ENCODE assay signal across 9 mouse cellular contexts in the genomic region with DNA sequence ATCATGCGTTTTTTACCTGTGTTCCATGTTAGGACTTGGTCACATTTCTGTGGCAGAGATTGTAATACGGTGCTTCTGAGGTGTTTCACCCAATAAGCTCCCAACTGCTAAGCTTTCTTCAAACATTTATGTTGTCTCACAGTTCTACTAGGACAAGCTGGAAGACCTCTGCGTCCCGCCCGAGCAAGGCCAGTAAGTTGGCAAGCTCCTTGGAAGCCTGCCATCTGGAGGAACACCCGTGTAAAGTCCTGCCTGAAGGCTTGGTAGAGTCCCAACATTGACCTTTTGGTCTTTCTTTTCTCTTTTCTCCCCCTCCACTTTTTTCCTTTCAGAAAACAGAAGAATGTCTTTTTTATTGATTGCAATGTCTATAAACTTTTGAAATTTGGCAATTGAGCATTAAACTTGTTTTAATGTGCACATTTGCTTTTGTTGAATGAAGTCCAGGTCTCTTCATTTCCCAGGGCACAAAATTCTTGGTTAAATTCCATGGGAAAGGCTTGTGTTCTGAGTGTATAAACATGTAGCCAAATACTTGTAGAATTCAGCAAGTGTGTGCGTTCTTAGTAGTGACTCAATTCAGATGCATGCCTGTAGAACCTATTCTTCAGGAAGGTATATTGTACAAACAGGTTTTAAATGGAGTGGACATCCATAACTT.
DNase-seq lines count a peak whose midpoint lies in the region; ATAC-seq and TF ChIP-seq lines count a peak whose summit lies in the region.
"Had no signal": no experiment of that assay in that cellular context is flagged by ENCODE, and none has a peak within 500 bp of the region (broad histone marks: within the 10 kb centered on the region; RNA-seq: fewer than 3 reads in every experiment).

No protein-coding gene starts in this region.

- no peak overlapping the region for H3K4me3 ChIP-seq in kidney, adult 2 months (ENCODE audit: insufficient read depth, low read depth, low read length)
- H3K4me3 ChIP-seq in kidney, embryonic 16.5 days (ENCODE audit: low read length) = no peak overlapping the region
- no peak overlapping the region for H3K4me3 ChIP-seq in hindbrain, embryonic 11.5 days (ENCODE audit: low read depth, low read length)
- H3K4me3 ChIP-seq: neural tube, embryonic 12.5 days had no signal

- 20% methylated on average over 7 of the region's 7 CpGs for WGBS in kidney, adult 2 months
- WGBS in kidney, embryonic 16.5 days = 76% methylated on average over 7 of the region's 7 CpGs
- WGBS in hindbrain, embryonic 11.5 days = 94% methylated on average over 7 of the region's 7 CpGs

- peak overlapping the region; percentile 71; the same call in 1 of the 2 replicates for H3K27ac ChIP-seq in kidney, adult 2 months (ENCODE audit: insufficient read depth, low read depth, low read length)
- no peak overlapping the region for H3K27ac ChIP-seq in kidney, embryonic 16.5 days (ENCODE audit: low read length)
- no peak overlapping the region for H3K27ac ChIP-seq in hindbrain, embryonic 11.5 days (ENCODE audit: low read depth, low read length)
- H3K27ac ChIP-seq: neural tube, embryonic 12.5 days had no signal

- DNase-seq in kidney, adult 2 months = peak; percentile 95
- DNase-seq in adrenal gland, postnatal 10 days = peak; percentile 91
- DNase-seq in gastrocnemius, postnatal 14 days = peak; percentile 39
- peak; percentile 55 to 57 for DNase-seq in lung, adult 18-20 months
- DNase-seq in retina, embryonic 14.5 days (ENCODE audit: low spot score) = no peak
- DNase-seq in hindbrain, embryonic 11.5 days (ENCODE audit: low spot score) = no peak
- no peak for DNase-seq in right cerebral cortex, postnatal 4 days

- H3K4me1 ChIP-seq in kidney, adult 2 months (ENCODE audit: control insufficient read depth, insufficient read depth, low read length) = peaks cover 5% of the 10 kb centered on the region
- 0 out of 2 replicates have a peak, but pooled peaks cover 4% of the 10 kb centered on the region for H3K4me1 ChIP-seq in kidney, embryonic 16.5 days (ENCODE audit: insufficient read depth, low read length)
- no peaks in the 10 kb centered on the region for H3K4me1 ChIP-seq in hindbrain, embryonic 11.5 days (replicated peaks; ENCODE audit: control insufficient read depth, insufficient read depth, low read length)
- H3K4me1 ChIP-seq: neural tube, embryonic 12.5 days had no signal

- H3K4me2 ChIP-seq in kidney, embryonic 16.5 days (replicated peaks; ENCODE audit: low read depth, low read length) = no peak overlapping the region
- no peak overlapping the region for H3K4me2 ChIP-seq in hindbrain, embryonic 11.5 days (replicated peaks; ENCODE audit: low read depth, low read length)
- H3K4me2 ChIP-seq: neural tube, embryonic 12.5 days had no signal

- TF ChIP-seq POLR2A in kidney, adult 2 months (IDR thresholded peaks at IDR 0.05; ENCODE audit: low read depth, low read length) = no peak

- no peaks in the 10 kb centered on the region for H3K9me3 ChIP-seq in kidney, embryonic 16.5 days (ENCODE audit: low read length)
- no peaks in the 10 kb centered on the region for H3K9me3 ChIP-seq in hindbrain, embryonic 11.5 days (ENCODE audit: control insufficient read depth, low read length)
- H3K9me3 ChIP-seq: neural tube, embryonic 12.5 days had no signal

- H3K9ac ChIP-seq in kidney, embryonic 16.5 days (replicated peaks; ENCODE audit: low read length) = no peak overlapping the region
- no peak overlapping the region for H3K9ac ChIP-seq in hindbrain, embryonic 11.5 days (ENCODE audit: low read depth, low read length)
- H3K9ac ChIP-seq: neural tube, embryonic 12.5 days had no signal

- no peaks in the 10 kb centered on the region for H3K27me3 ChIP-seq in kidney, adult 2 months (replicated peaks; ENCODE audit: control insufficient read depth, insufficient read depth, low read length)
- H3K27me3 ChIP-seq in kidney, embryonic 16.5 days (ENCODE audit: insufficient read depth, low read length) = no peaks in the 10 kb centered on the region
- no peaks in the 10 kb centered on the region for H3K27me3 ChIP-seq in hindbrain, embryonic 11.5 days (ENCODE audit: control insufficient read depth, insufficient read depth, low read length)
- H3K27me3 ChIP-seq: neural tube, embryonic 12.5 days had no signal

- intact Hi-C loops in gastrocnemius, postnatal 14 days (cut with DNase I; ENCODE audit: low total_unique reads) = no loop called here

- no peaks in the 10 kb centered on the region for H3K36me3 ChIP-seq in kidney, adult 2 months (ENCODE audit: control insufficient read depth, insufficient read depth, low read length)
- H3K36me3 ChIP-seq in kidney, embryonic 16.5 days (ENCODE audit: insufficient read depth, low read length) = no peaks in the 10 kb centered on the region
- H3K36me3 ChIP-seq in hindbrain, embryonic 11.5 days (ENCODE audit: control insufficient read depth, insufficient read depth, low read length) = no peaks in the 10 kb centered on the region
- H3K36me3 ChIP-seq: neural tube, embryonic 12.5 days had no signal

- ATAC-seq in kidney, embryonic 16.5 days (ENCODE audit: low FRiP score, low TSS enrichment) = no peak
- no peak for ATAC-seq in hindbrain, embryonic 11.5 days (ENCODE audit: low FRiP score)

- TF ChIP-seq CTCF in kidney, adult 2 months (conservative IDR thresholded peaks at IDR 0.05; ENCODE audit: insufficient read depth, insufficient read length, low read depth, low read length) = peak; percentile 37; the same call in 1 of the 2 replicates

Comparison
In these comparisons a context has a peak if more than half of its experiments do, and no peak if none do; other contexts are left out.
1. DNase-seq: peak in kidney, adult 2 months (single experiment), adrenal gland, postnatal 10 days (single experiment), gastrocnemius, postnatal 14 days (single experiment) and lung, adult 18-20 months (2 of 2); none in retina, embryonic 14.5 days (single experiment), hindbrain, embryonic 11.5 days (single experiment) and right cerebral cortex, postnatal 4 days (single experiment).